8 mouse cellular contexts compared by ENCODE assay signal in genomic region chr17:33817969-33818643, GRCm38 (mm10). TPM values are rescaled to one million over a fixed set of nuclear protein-coding genes. Genes with fewer than 3 reads are reported as not detected.
A peak's percentile ranks its signal among the peaks of the same experiment; 100 is the strongest.
DNase-seq lines count a peak whose midpoint lies in the region; ATAC-seq and TF ChIP-seq lines count a peak whose summit lies in the region.

No protein-coding gene starts in this region.

- no peaks in the 10 kb centered on the region for H3K79me2 ChIP-seq in liver, adult 2 months (ENCODE audit: control insufficient read depth, insufficient read depth, low read length)

- peak overlapping the region; percentile 51; the same call in 1 of the 2 replicates for H3K4me3 ChIP-seq in liver, adult 2 months (ENCODE audit: insufficient read depth, low read depth, low read length)
- H3K4me3 ChIP-seq in cortical plate, adult 2 months (ENCODE audit: insufficient read depth, low read length), result peak overlapping the region; percentile 59
- H3K4me3 ChIP-seq in hindbrain, embryonic 14.5 days (replicated peaks; ENCODE audit: low read length), result peak overlapping the region; percentile 56
- H3K4me3 ChIP-seq in midbrain, embryonic 13.5 days (replicated peaks), result peak overlapping the region; percentile 56

- no peak for TF ChIP-seq CTCF in liver, adult 2 months (IDR thresholded peaks at IDR 0.05; ENCODE audit: low read depth, low read length)
- TF ChIP-seq CTCF in cortical plate, adult 2 months (IDR thresholded peaks at IDR 0.05; ENCODE audit: extremely low read depth, insufficient read depth, low read length), result no peak

- peaks cover 20% of the 10 kb centered on the region for H3K36me3 ChIP-seq in liver, adult 2 months (ENCODE audit: control insufficient read depth, insufficient read depth, low read length)
- peaks cover 44% of the 10 kb centered on the region for H3K36me3 ChIP-seq in hindbrain, embryonic 14.5 days (replicated peaks; ENCODE audit: control insufficient read depth, insufficient read depth)
- peaks cover 44% of the 10 kb centered on the region for H3K36me3 ChIP-seq in midbrain, embryonic 13.5 days

- H3K27ac ChIP-seq in liver, adult 2 months (replicated peaks; ENCODE audit: insufficient read depth, low read depth, low read length), result 0 out of 2 replicates have a peak overlapping the region, but pooled peaks have one; percentile 7
- 0 out of 2 replicates have a peak overlapping the region, but pooled peaks have one; percentile 50 for H3K27ac ChIP-seq in cortical plate, adult 2 months (ENCODE audit: insufficient read depth, low read length)
- H3K27ac ChIP-seq in hindbrain, embryonic 14.5 days, result peak overlapping the region; percentile 86
- H3K27ac ChIP-seq in midbrain, embryonic 13.5 days, result peak overlapping the region; percentile 89

- no peaks in the 10 kb centered on the region for H3K9me3 ChIP-seq in hindbrain, embryonic 14.5 days (ENCODE audit: control insufficient read depth, low read length)
- H3K9me3 ChIP-seq in midbrain, embryonic 13.5 days, result no peaks in the 10 kb centered on the region

- peak overlapping the region; percentile 66 for H3K9ac ChIP-seq in liver, adult 2 months (ENCODE audit: low read depth, low read length)
- peak overlapping the region; percentile 85 for H3K9ac ChIP-seq in hindbrain, embryonic 14.5 days
- H3K9ac ChIP-seq in midbrain, embryonic 13.5 days (replicated peaks), result peak overlapping the region; percentile 83

- no peak for DNase-seq in liver, adult 2 months (ENCODE audit: extremely low read depth, low read depth, low spot score)
- no peak for DNase-seq in liver
- DNase-seq in hindbrain, embryonic 14.5 days (ENCODE audit: low spot score), result peak; percentile 28
- DNase-seq in T-cell, adult 2 months (ENCODE audit: low spot score), result no peak
- no peak for DNase-seq in embryo, embryonic 9.5 days (ENCODE audit: extremely low spot score)
- no peak for DNase-seq in urinary bladder, adult 18-20 months (ENCODE audit: low spot score in 2 of 2)

- H3K27me3 ChIP-seq in liver, adult 2 months (ENCODE audit: control insufficient read depth, insufficient read depth, low read length), result no peaks in the 10 kb centered on the region
- no peaks in the 10 kb centered on the region for H3K27me3 ChIP-seq in hindbrain, embryonic 14.5 days (ENCODE audit: control insufficient read depth, insufficient read depth, low read length)
- H3K27me3 ChIP-seq in midbrain, embryonic 13.5 days, result no peaks in the 10 kb centered on the region

- TF ChIP-seq POLR2A in liver, adult 2 months (IDR thresholded peaks at IDR 0.05; ENCODE audit: extremely low read depth, insufficient read depth, low read length), result no peak
- no peak for TF ChIP-seq POLR2A in cortical plate, adult 2 months (IDR thresholded peaks at IDR 0.05; ENCODE audit: extremely low read depth, insufficient read depth, low read length)

- H3K4me1 ChIP-seq in liver, adult 2 months (ENCODE audit: control insufficient read depth, insufficient read depth, low read length), result peaks cover 8% of the 10 kb centered on the region
- H3K4me1 ChIP-seq in cortical plate, adult 2 months (ENCODE audit: control insufficient read depth, insufficient read depth, low read length), result peaks cover 2% of the 10 kb centered on the region
- H3K4me1 ChIP-seq in hindbrain, embryonic 14.5 days (replicated peaks; ENCODE audit: control insufficient read depth, insufficient read depth, low read length), result peaks cover 17% of the 10 kb centered on the region
- peaks cover 34% of the 10 kb centered on the region for H3K4me1 ChIP-seq in midbrain, embryonic 13.5 days (replicated peaks)

- H3K4me2 ChIP-seq in hindbrain, embryonic 14.5 days (replicated peaks), result peak overlapping the region; percentile 96
- H3K4me2 ChIP-seq in midbrain, embryonic 13.5 days (replicated peaks), result peak overlapping the region; percentile 78

- peak; percentile 54; the same call in 1 of the 2 replicates for ATAC-seq in hindbrain, embryonic 14.5 days (ENCODE audit: low FRiP score)
- ATAC-seq in midbrain, embryonic 13.5 days, result peak; percentile 70

- WGBS in liver, adult 2 months, result 24% methylated on average over 33 of the region's 33 CpGs
- 15% methylated on average over 33 of the region's 33 CpGs for WGBS in hindbrain, embryonic 14.5 days
- 15% methylated on average over 33 of the region's 33 CpGs for WGBS in midbrain, embryonic 13.5 days

RNA-seq across cellular contexts. Expression of gene Rps28, which starts 6.3 kb away (rescaled TPM):
- total RNA-seq in liver, adult 2 months (2014; rRNA removed), result 275 and 294 TPM in 2 replicates
- 374 and 500 TPM in 2 replicates for polyA plus RNA-seq in liver, adult 2 months (2012; rRNA removed)
- 587 and 641 TPM in 2 replicates for polyA plus RNA-seq in cortical plate, adult 2 months (2012; rRNA removed)
- 580 and 749 TPM in 2 replicates for polyA plus RNA-seq in hindbrain, embryonic 14.5 days (2014; fragmentation: Nextera tagmentation; extraction: Ambion mirVana)
- 704 and 707 TPM in 2 replicates for polyA plus RNA-seq in midbrain, embryonic 13.5 days (2015; fragmentation: Nextera tagmentation; extraction: Ambion mirVana)

RNA-seq across cellular contexts. Expression of gene Ndufa7, which starts 6.3 kb away (rescaled TPM):
- total RNA-seq in liver, adult 2 months (2014; rRNA removed), result 214 and 217 TPM in 2 replicates
- 372 and 457 TPM in 2 replicates for polyA plus RNA-seq in liver, adult 2 months (2012; rRNA removed)
- polyA plus RNA-seq in cortical plate, adult 2 months (2012; rRNA removed), result 304 and 328 TPM in 2 replicates
- 487 and 568 TPM in 2 replicates for polyA plus RNA-seq in hindbrain, embryonic 14.5 days (2014; fragmentation: Nextera tagmentation; extraction: Ambion mirVana)
- 482 and 516 TPM in 2 replicates for polyA plus RNA-seq in midbrain, embryonic 13.5 days (2015; fragmentation: Nextera tagmentation; extraction: Ambion mirVana)

RNA-seq across cellular contexts. Expression of gene Kank3, which starts 7.8 kb away (rescaled TPM):
- 6.0 and 7.3 TPM in 2 replicates for total RNA-seq in liver, adult 2 months (2014; rRNA removed)
- 9.5 and 13.4 TPM in 2 replicates for polyA plus RNA-seq in liver, adult 2 months (2012; rRNA removed)
- polyA plus RNA-seq in cortical plate, adult 2 months (2012; rRNA removed), result 59.0 and 69.7 TPM in 2 replicates
- polyA plus RNA-seq in hindbrain, embryonic 14.5 days (2014; fragmentation: Nextera tagmentation; extraction: Ambion mirVana), result 44.7 and 47.7 TPM in 2 replicates
- 28.6 and 36.2 TPM in 2 replicates for polyA plus RNA-seq in midbrain, embryonic 13.5 days (2015; fragmentation: Nextera tagmentation; extraction: Ambion mirVana)

RNA-seq across cellular contexts. Expression of gene Cd320, which starts 24.8 kb away (rescaled TPM):
- 7.1 and 7.5 TPM in 2 replicates for total RNA-seq in liver, adult 2 months (2014; rRNA removed)
- polyA plus RNA-seq in liver, adult 2 months (2012; rRNA removed), result 13.0 and 16.9 TPM in 2 replicates
- 30.0 and 33.0 TPM in 2 replicates for polyA plus RNA-seq in cortical plate, adult 2 months (2012; rRNA removed)
- 57.5 and 59.6 TPM in 2 replicates for polyA plus RNA-seq in hindbrain, embryonic 14.5 days (2014; fragmentation: Nextera tagmentation; extraction: Ambion mirVana)
- polyA plus RNA-seq in midbrain, embryonic 13.5 days (2015; fragmentation: Nextera tagmentation; extraction: Ambion mirVana), result 64.0 and 66.9 TPM in 2 replicates

RNA-seq across cellular contexts. Expression of gene Angptl4, which starts 36.5 kb away (rescaled TPM):
- 129 and 142 TPM in 2 replicates for total RNA-seq in liver, adult 2 months (2014; rRNA removed)
- 28.1 and 49.5 TPM in 2 replicates for polyA plus RNA-seq in liver, adult 2 months (2012; rRNA removed)
- polyA plus RNA-seq in cortical plate, adult 2 months (2012; rRNA removed), result 2.4 and 2.9 TPM in 2 replicates
- 19.1 and 25.1 TPM in 2 replicates for polyA plus RNA-seq in hindbrain, embryonic 14.5 days (2014; fragmentation: Nextera tagmentation; extraction: Ambion mirVana)
- 14.3 and 17.1 TPM in 2 replicates for polyA plus RNA-seq in midbrain, embryonic 13.5 days (2015; fragmentation: Nextera tagmentation; extraction: Ambion mirVana)

Comparison
In these comparisons a context has a peak if more than half of its experiments do, and no peak if none do; other contexts are left out.
1. H3K27ac ChIP-seq: peak in every context shown above with its lines; median percentile 89 in midbrain, embryonic 13.5 days; 86 in hindbrain, embryonic 14.5 days; 50 in cortical plate, adult 2 months; 7 in liver, adult 2 months.